Mouse (Mus musculus) cerebellum, postnatal 10 days (tissue): ENCODE measurements around the gene Rgl1.
A peak's percentile ranks its signal among the peaks of the same experiment; 100 is the strongest.

ENCODE experiments used
- DNase-seq, 2 experiments: peaks; one replicate each; pipeline ENCODE4 v3.0.0; 2021; ENCODE audit warnings: mixed read lengths in 2 of 2

Rgl1 gene

GRCm38 (mm10) chr1:152578944-152579343, 187.2 kb downstream of the Rgl1 start:
- no peak for DNase-seq

GRCm38 (mm10) chr1:152578108-152578721, 187.9 kb downstream of the Rgl1 start:
- peak; percentile 45 to 59 for DNase-seq

GRCm38 (mm10) chr1:152576614-152577144, 189.5 kb downstream of the Rgl1 start:
- DNase-seq, result peak; percentile 25 to 40

GRCm38 (mm10) chr1:152575096-152575495, 191.1 kb downstream of the Rgl1 start:
- DNase-seq, result no peak

GRCm38 (mm10) chr1:152573470-152574059, 192.6 kb downstream of the Rgl1 start:
- DNase-seq, result no peak

GRCm38 (mm10) chr1:152572755-152573469, 193.2 kb downstream of the Rgl1 start:
- no peak for DNase-seq

GRCm38 (mm10) chr1:152571340-152571739, 194.8 kb downstream of the Rgl1 start:
- DNase-seq, result no peak

- no peak for DNase-seq
These were observed 195.5 kb downstream of the Rgl1 start for GRCm38 (mm10) chr1:152570681-152571080.

GRCm38 (mm10) chr1:152563282-152563681, 202.9 kb downstream of the Rgl1 start:
- no peak for DNase-seq

- no peak for DNase-seq
These were observed 203.3 kb downstream of the Rgl1 start for GRCm38 (mm10) chr1:152562877-152563276.

- DNase-seq, result peak; percentile 78 to 87
These were observed 205.7 kb downstream of the Rgl1 start for GRCm38 (mm10) chr1:152560477-152560876.

- peak; percentile 33 to 39 for DNase-seq
These were observed 209.4 kb downstream of the Rgl1 start for GRCm38 (mm10) chr1:152556576-152557281.

GRCm38 (mm10) chr1:152555944-152556573, 210.1 kb downstream of the Rgl1 start:
- peak; percentile 44 to 56 for DNase-seq

- no peak for DNase-seq
These were observed 212.1 kb downstream of the Rgl1 start for GRCm38 (mm10) chr1:152553912-152554547.

- DNase-seq, result no peak
These were observed 215.2 kb downstream of the Rgl1 start for GRCm38 (mm10) chr1:152550973-152551372.

- DNase-seq, result no peak
These were observed 215.6 kb downstream of the Rgl1 start for GRCm38 (mm10) chr1:152550544-152550943.

- DNase-seq, result no peak
These were observed 217.0 kb downstream of the Rgl1 start for GRCm38 (mm10) chr1:152549061-152549738.

- no peak for DNase-seq
These were observed 222.5 kb downstream of the Rgl1 start for GRCm38 (mm10) chr1:152543449-152544159.

- DNase-seq, result no peak
These were observed 223.3 kb downstream of the Rgl1 start for GRCm38 (mm10) chr1:152542747-152543378.

- DNase-seq, result no peak
These were observed 225.8 kb downstream of the Rgl1 start for GRCm38 (mm10) chr1:152540304-152540887.
